11 mouse cellular contexts compared by ENCODE assay signal in genomic region chr14:55470806-55471205, GRCm38 (mm10). TPM values are rescaled to one million over a fixed set of nuclear protein-coding genes. Genes with fewer than 3 reads are reported as not detected.
DNase-seq lines count a peak whose midpoint lies in the region; ATAC-seq and TF ChIP-seq lines count a peak whose summit lies in the region.
"Had no signal": no experiment of that assay in that cellular context is flagged by ENCODE, and none has a peak within 500 bp of the region (broad histone marks: within the 10 kb centered on the region; RNA-seq: fewer than 3 reads in every experiment).

No protein-coding gene starts in this region.

- ATAC-seq in intestine, embryonic 14.5 days (replicated peaks; ENCODE audit: low FRiP score, low TSS enrichment, low read depth): no peak
- ATAC-seq in intestine, postnatal 0 days: no peak
- ATAC-seq in embryonic facial prominence, embryonic 11.5 days (replicated peaks; ENCODE audit: insufficient number of reproducible peaks, low FRiP score, low TSS enrichment, low read depth): no peak
- ATAC-seq in liver, embryonic 14.5 days (ENCODE audit: insufficient read depth): no peak
- no peak for ATAC-seq in monocyte, adult 5-6 weeks (replicated peaks; ENCODE audit: insufficient number of reproducible peaks, low FRiP score, low TSS enrichment, poor library complexity, severe bottlenecking)

- TF ChIP-seq CTCF in intestine, postnatal 0 days (IDR thresholded peaks at IDR 0.05; ENCODE audit: low read depth): no peak
- TF ChIP-seq CTCF in liver, embryonic 14.5 days (IDR thresholded peaks at IDR 0.05; ENCODE audit: low read depth): no peak

- 0 out of 2 replicates have a peak, but pooled peaks cover 5% of the 10 kb centered on the region for H3K4me1 ChIP-seq in intestine, embryonic 14.5 days (replicated peaks; ENCODE audit: control insufficient read depth, insufficient read depth, low read length)
- 0 out of 2 replicates have a peak, but pooled peaks cover 3% of the 10 kb centered on the region for H3K4me1 ChIP-seq in intestine, postnatal 0 days (replicated peaks; ENCODE audit: control insufficient read depth, insufficient read depth, low read length)
- no peaks in the 10 kb centered on the region for H3K4me1 ChIP-seq in embryonic facial prominence, embryonic 11.5 days (ENCODE audit: control insufficient read depth, insufficient read depth, low read length)
- H3K4me1 ChIP-seq in liver, embryonic 14.5 days (replicated peaks; ENCODE audit: control insufficient read depth in 2 of 2, insufficient read depth in 2 of 2, low read length in 1 of 2): peaks cover 5 to 25% of the 10 kb centered on the region in 2 experiments

- H3K27ac ChIP-seq in intestine, embryonic 14.5 days (ENCODE audit: low read depth): no peak overlapping the region
- no peak overlapping the region for H3K27ac ChIP-seq in intestine, postnatal 0 days (ENCODE audit: low read depth, low read length)
- no peak overlapping the region for H3K27ac ChIP-seq in embryonic facial prominence, embryonic 11.5 days (replicated peaks; ENCODE audit: low read depth, low read length)
- H3K27ac ChIP-seq in liver, embryonic 14.5 days: no peak overlapping the region
- H3K27ac ChIP-seq: midbrain, embryonic 10.5 days had no signal

- WGBS in intestine, embryonic 14.5 days: 3% methylated on average over 10 of the region's 10 CpGs
- 3% methylated on average over 10 of the region's 10 CpGs for WGBS in intestine, postnatal 0 days
- WGBS in embryonic facial prominence, embryonic 11.5 days: 11% methylated on average over 10 of the region's 10 CpGs
- WGBS in liver, embryonic 14.5 days (ENCODE audit: insufficient replicate concordance): 3% methylated on average over 10 of the region's 10 CpGs

- no peaks in the 10 kb centered on the region for H3K9me3 ChIP-seq in intestine, embryonic 14.5 days (ENCODE audit: control insufficient read depth, low read length)
- H3K9me3 ChIP-seq in intestine, postnatal 0 days (ENCODE audit: control insufficient read depth): no peaks in the 10 kb centered on the region
- no peaks in the 10 kb centered on the region for H3K9me3 ChIP-seq in embryonic facial prominence, embryonic 11.5 days (replicated peaks; ENCODE audit: control insufficient read depth, low read length)
- no peaks in the 10 kb centered on the region for H3K9me3 ChIP-seq in liver, embryonic 14.5 days (ENCODE audit: control insufficient read depth, low read length)
- H3K9me3 ChIP-seq: G1E; midbrain, embryonic 10.5 days had no signal

- peak overlapping the region; percentile 25 for H3K4me2 ChIP-seq in intestine, embryonic 14.5 days (ENCODE audit: low read length)
- no peak overlapping the region; the same call in 1 of the 2 replicates for H3K4me2 ChIP-seq in intestine, postnatal 0 days (replicated peaks; ENCODE audit: low read depth)
- no peak overlapping the region for H3K4me2 ChIP-seq in embryonic facial prominence, embryonic 11.5 days (ENCODE audit: low read depth, low read length)
- peak overlapping the region; percentile 31 for H3K4me2 ChIP-seq in liver, embryonic 14.5 days (ENCODE audit: low read depth)

- intact Hi-C loops in left cerebral cortex, postnatal 4 days (cut with DNase I): no loop called here

- no peak overlapping the region for H3K9ac ChIP-seq in intestine, embryonic 14.5 days (ENCODE audit: low read length)
- no peak overlapping the region for H3K9ac ChIP-seq in intestine, postnatal 0 days (ENCODE audit: low read depth, low read length)
- no peak overlapping the region for H3K9ac ChIP-seq in embryonic facial prominence, embryonic 11.5 days (replicated peaks; ENCODE audit: low read length)
- H3K9ac ChIP-seq in liver, embryonic 14.5 days (replicated peaks): no peak overlapping the region

- no peak for TF ChIP-seq EP300 in liver, embryonic 14.5 days (IDR thresholded peaks at IDR 0.05; ENCODE audit: low read depth)

- no peaks in the 10 kb centered on the region for H3K36me3 ChIP-seq in intestine, embryonic 14.5 days (ENCODE audit: control insufficient read depth, insufficient read depth, low read length)
- H3K36me3 ChIP-seq in intestine, postnatal 0 days (ENCODE audit: control insufficient read depth, insufficient read depth): no peaks in the 10 kb centered on the region
- no peaks in the 10 kb centered on the region for H3K36me3 ChIP-seq in embryonic facial prominence, embryonic 11.5 days (replicated peaks; ENCODE audit: control insufficient read depth, insufficient read depth, low read depth, low read length)
- no peaks in the 10 kb centered on the region for H3K36me3 ChIP-seq in liver, embryonic 14.5 days (replicated peaks; ENCODE audit: control insufficient read depth, insufficient read depth, low read depth)
- H3K36me3 ChIP-seq: G1E; midbrain, embryonic 10.5 days had no signal

- H3K4me3 ChIP-seq in intestine, embryonic 14.5 days (ENCODE audit: low read depth, low read length): no peak overlapping the region
- no peak overlapping the region for H3K4me3 ChIP-seq in intestine, postnatal 0 days (ENCODE audit: low read depth, low read length)
- H3K4me3 ChIP-seq in embryonic facial prominence, embryonic 11.5 days (ENCODE audit: low read depth, low read length): no peak overlapping the region
- no peak overlapping the region for H3K4me3 ChIP-seq in liver, embryonic 14.5 days (ENCODE audit: insufficient read depth in 1 of 2, low read depth in 2 of 2, low read length in 2 of 2)
- H3K4me3 ChIP-seq: midbrain, embryonic 10.5 days had no signal

- no peak for DNase-seq in intestine, embryonic 14.5 days (ENCODE audit: low spot score)
- peak; percentile 35 for DNase-seq in R1 (ENCODE audit: low read depth, low spot score)
- DNase-seq in embryonic facial prominence, embryonic 11.5 days (ENCODE audit: low spot score): peak; percentile 56
- no peak for DNase-seq in liver, embryonic 14.5 days (ENCODE audit: low read depth in 3 of 3, low spot score in 3 of 3)
- no peak for DNase-seq in left cerebral cortex, postnatal 4 days
- DNase-seq: adrenal gland, postnatal 36 days; gastrocnemius, postnatal 10 days had no signal

- H3K27me3 ChIP-seq in intestine, embryonic 14.5 days (replicated peaks; ENCODE audit: control insufficient read depth, insufficient read depth, low read length): no peaks in the 10 kb centered on the region
- H3K27me3 ChIP-seq in intestine, postnatal 0 days (replicated peaks; ENCODE audit: control insufficient read depth, insufficient read depth, low read length): no peaks in the 10 kb centered on the region
- no peaks in the 10 kb centered on the region for H3K27me3 ChIP-seq in embryonic facial prominence, embryonic 11.5 days (ENCODE audit: control insufficient read depth, insufficient read depth, low read length)
- H3K27me3 ChIP-seq in liver, embryonic 14.5 days (ENCODE audit: control insufficient read depth, insufficient read depth, low read length): no peaks in the 10 kb centered on the region

RNA-seq across cellular contexts. Expression of gene Dhrs4, which starts 7.8 kb away (rescaled TPM):
- polyA plus RNA-seq in intestine, embryonic 14.5 days (2014; fragmentation: Nextera tagmentation; extraction: Ambion mirVana): 61.0 and 72.1 TPM in 2 replicates
- polyA plus RNA-seq in intestine, postnatal 0 days (2015; fragmentation: Nextera tagmentation; extraction: Ambion mirVana): 130 and 133 TPM in 2 replicates
- polyA plus RNA-seq in embryonic facial prominence, embryonic 11.5 days (2014; fragmentation: Nextera tagmentation; extraction: Ambion mirVana): 49.5 and 58.3 TPM in 2 replicates
- 40.3 and 44.1 TPM in 2 replicates for polyA plus RNA-seq in liver, embryonic 14.5 days (2012; rRNA removed)
- polyA plus RNA-seq in liver, embryonic 14.5 days (2014; fragmentation: Nextera tagmentation; extraction: Ambion mirVana): 40.4 and 42.2 TPM in 2 replicates
- total RNA-seq in monocyte, adult 5-6 weeks (2017): 29.7 to 79.0 TPM (median 63.6 TPM) in 3 replicates
- 10 to 100 TPM; 13.6 to 14.9 TPM for total RNA-seq in left cerebral cortex, postnatal 4 days (2021)

RNA-seq across cellular contexts. Expression of gene Carmil3, which starts 19.6 kb away (rescaled TPM):
- 2.5 and 3.3 TPM in 2 replicates for polyA plus RNA-seq in intestine, embryonic 14.5 days (2014; fragmentation: Nextera tagmentation; extraction: Ambion mirVana)
- polyA plus RNA-seq in intestine, postnatal 0 days (2015; fragmentation: Nextera tagmentation; extraction: Ambion mirVana): 0.52 and 0.61 TPM in 2 replicates
- polyA plus RNA-seq in embryonic facial prominence, embryonic 11.5 days (2014; fragmentation: Nextera tagmentation; extraction: Ambion mirVana): 4.9 TPM in 2 replicates
- 2.6 TPM in 2 replicates for polyA plus RNA-seq in liver, embryonic 14.5 days (2012; rRNA removed)
- polyA plus RNA-seq in liver, embryonic 14.5 days (2014; fragmentation: Nextera tagmentation; extraction: Ambion mirVana): 0.32 and 0.45 TPM in 2 replicates
- not detected in 3 replicates for total RNA-seq in monocyte, adult 5-6 weeks (2017)
- total RNA-seq in left cerebral cortex, postnatal 4 days (2021): 100 to 1,000 TPM; 151 to 183 TPM

RNA-seq across cellular contexts. Expression of gene Cpne6, which starts 39.4 kb away (rescaled TPM):
- 0.37 and 0.48 TPM in 2 replicates for polyA plus RNA-seq in intestine, embryonic 14.5 days (2014; fragmentation: Nextera tagmentation; extraction: Ambion mirVana)
- 0.24 and 0.39 TPM in 2 replicates for polyA plus RNA-seq in intestine, postnatal 0 days (2015; fragmentation: Nextera tagmentation; extraction: Ambion mirVana)
- polyA plus RNA-seq in embryonic facial prominence, embryonic 11.5 days (2014; fragmentation: Nextera tagmentation; extraction: Ambion mirVana): 0.24 and 0.29 TPM in 2 replicates
- 0.05 and 0.06 TPM in 2 replicates for polyA plus RNA-seq in liver, embryonic 14.5 days (2012; rRNA removed)
- polyA plus RNA-seq in liver, embryonic 14.5 days (2014; fragmentation: Nextera tagmentation; extraction: Ambion mirVana): not detected in 2 replicates
- not detected in 3 replicates for total RNA-seq in monocyte, adult 5-6 weeks (2017)
- 10 to 100 TPM; 53.1 to 61.7 TPM for total RNA-seq in left cerebral cortex, postnatal 4 days (2021)
- total RNA-seq: adrenal gland, postnatal 36 days had no signal

RNA-seq across cellular contexts. Expression of gene Nrl, which starts 54.0 kb away (rescaled TPM):
- not detected in 2 replicates for polyA plus RNA-seq in intestine, embryonic 14.5 days (2014; fragmentation: Nextera tagmentation; extraction: Ambion mirVana)
- polyA plus RNA-seq in intestine, postnatal 0 days (2015; fragmentation: Nextera tagmentation; extraction: Ambion mirVana): not detected in 2 replicates
- polyA plus RNA-seq in embryonic facial prominence, embryonic 11.5 days (2014; fragmentation: Nextera tagmentation; extraction: Ambion mirVana): not detected in 2 replicates
- not detected in 2 replicates for polyA plus RNA-seq in liver, embryonic 14.5 days (2012; rRNA removed)
- not detected in 2 replicates for polyA plus RNA-seq in liver, embryonic 14.5 days (2014; fragmentation: Nextera tagmentation; extraction: Ambion mirVana)
- total RNA-seq in monocyte, adult 5-6 weeks (2017): not detected in 3 replicates
- under 1 TPM; 0.20 to 0.42 TPM for total RNA-seq in left cerebral cortex, postnatal 4 days (2021)
- total RNA-seq: adrenal gland, postnatal 36 days; gastrocnemius, postnatal 10 days had no signal
- polyA plus RNA-seq: G1E; midbrain, embryonic 10.5 days had no signal

Comparison
In these comparisons a context has a peak if more than half of its experiments do, and no peak if none do; other contexts are left out.
1. H3K4me2 ChIP-seq: peak in intestine, embryonic 14.5 days (single experiment) and liver, embryonic 14.5 days (single experiment); none in intestine, postnatal 0 days (single experiment) and embryonic facial prominence, embryonic 11.5 days (single experiment).
2. DNase-seq: peak in R1 (single experiment) and embryonic facial prominence, embryonic 11.5 days (single experiment); none in intestine, embryonic 14.5 days (single experiment), liver, embryonic 14.5 days (0 of 3) and left cerebral cortex, postnatal 4 days (single experiment).